Mouse (Mus musculus) cerebellum, postnatal 36 days (tissue): ENCODE measurements around the gene Tent5a.

Experiments
- DNase-seq, 2 experiments: peaks; one replicate each; pipeline ENCODE4 v3.0.0; 2021 to 2022; ENCODE audit warnings: mixed read lengths in 2 of 2

Gene Tent5a

GRCm38 (mm10) chr9:85327242-85328211 is at the start of gene Tent5a:
Gene Tent5a, minus strand, starts transcription at chr9:85327348.
- DNase-seq = peak; percentile 9 to 12

GRCm38 (mm10) chr9:85376643-85377307 is 49.6 kb upstream of the Tent5a start:
- DNase-seq = no peak

GRCm38 (mm10) chr9:85375152-85375551 is 48.0 kb upstream of the Tent5a start:
- no peak for DNase-seq

- DNase-seq = no peak
These were observed 44.9 kb upstream of the Tent5a start for GRCm38 (mm10) chr9:85372034-85372433.

DNA sequence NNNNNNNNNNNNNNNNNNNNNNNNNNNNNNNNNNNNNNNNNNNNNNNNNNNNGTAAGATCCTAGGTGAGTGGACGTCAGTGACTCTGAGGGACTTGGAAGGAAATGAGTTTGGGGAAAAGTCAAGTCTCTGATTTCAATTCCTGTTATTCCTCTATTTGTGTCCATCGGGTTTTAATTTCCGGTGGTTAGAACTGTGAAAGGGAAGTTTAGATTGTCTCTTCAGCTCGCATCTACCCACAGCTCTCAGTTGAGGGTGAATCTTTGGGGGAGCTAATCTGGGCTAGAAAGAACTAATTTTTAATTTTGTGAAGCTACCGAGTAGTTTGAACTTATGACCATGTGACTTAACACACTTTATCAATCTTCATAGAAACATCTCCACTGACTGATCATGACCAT is 42.4 kb upstream of the Tent5a start:
- DNase-seq = no peak

DNA sequence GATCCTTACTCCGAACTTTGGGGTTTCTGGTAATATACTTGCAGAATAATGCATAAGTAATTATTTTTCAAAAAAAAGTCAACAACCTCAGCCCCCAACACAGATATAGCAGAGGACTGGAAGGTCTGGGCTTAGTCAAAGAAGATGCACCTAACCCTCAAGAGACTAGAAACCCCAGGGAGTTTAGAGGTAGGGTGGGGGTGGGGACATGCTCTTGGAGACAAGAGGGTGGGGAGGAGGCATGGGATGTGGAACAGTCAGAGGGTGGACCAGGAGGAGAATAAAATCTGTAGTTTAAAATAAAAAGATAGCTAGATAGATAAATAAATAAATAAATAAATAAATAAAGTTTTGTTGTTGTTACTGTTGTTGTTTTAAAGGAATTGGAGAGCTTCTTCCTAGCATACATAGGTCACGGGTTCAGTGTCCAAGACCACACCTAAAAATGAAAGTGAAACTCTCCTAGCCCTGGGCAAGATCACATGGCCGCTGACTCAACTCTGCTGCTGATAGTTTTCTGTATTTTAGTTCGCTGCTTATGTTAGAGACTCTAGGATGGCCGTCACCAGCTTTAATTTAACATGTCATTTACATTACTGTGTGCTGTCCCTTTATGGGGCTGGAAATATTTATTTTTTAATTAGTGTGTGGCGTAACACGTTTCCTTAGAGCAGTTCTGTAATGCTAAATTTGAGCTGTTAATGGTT is 30.2 kb upstream of the Tent5a start:
- DNase-seq = no peak

- DNase-seq = no peak
These were observed 28.4 kb upstream of the Tent5a start for GRCm38 (mm10) chr9:85355559-85355958.

GRCm38 (mm10) chr9:85347823-85348523 is 20.8 kb upstream of the Tent5a start:
- no peak for DNase-seq

GRCm38 (mm10) chr9:85342892-85343785 is 16.0 kb upstream of the Tent5a start:
- no peak for DNase-seq

DNA sequence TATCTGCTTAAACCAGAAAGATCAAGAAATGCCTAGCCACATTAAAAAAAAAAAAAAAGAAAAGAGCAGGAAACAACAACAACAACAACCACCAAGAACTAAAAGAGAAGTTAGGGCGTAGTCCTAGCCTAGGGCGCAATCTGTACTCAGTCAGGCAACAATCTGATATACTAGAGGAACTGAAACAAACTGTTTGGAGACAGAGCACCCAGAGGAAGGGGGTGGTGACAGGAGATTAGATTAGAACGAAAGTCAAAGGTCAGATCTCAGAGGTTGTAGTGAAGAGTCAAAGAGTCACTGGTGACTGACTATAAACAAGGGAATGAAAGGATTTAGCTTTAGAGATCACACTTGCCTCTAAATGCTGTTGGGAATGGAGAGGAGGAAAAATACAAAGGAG is 13.2 kb upstream of the Tent5a start:
- DNase-seq = no peak

- no peak for DNase-seq
These were observed 8.9 kb upstream of the Tent5a start for GRCm38 (mm10) chr9:85336046-85336445.

GRCm38 (mm10) chr9:85331521-85331920 is 4.4 kb upstream of the Tent5a start:
- DNase-seq = no peak

DNA sequence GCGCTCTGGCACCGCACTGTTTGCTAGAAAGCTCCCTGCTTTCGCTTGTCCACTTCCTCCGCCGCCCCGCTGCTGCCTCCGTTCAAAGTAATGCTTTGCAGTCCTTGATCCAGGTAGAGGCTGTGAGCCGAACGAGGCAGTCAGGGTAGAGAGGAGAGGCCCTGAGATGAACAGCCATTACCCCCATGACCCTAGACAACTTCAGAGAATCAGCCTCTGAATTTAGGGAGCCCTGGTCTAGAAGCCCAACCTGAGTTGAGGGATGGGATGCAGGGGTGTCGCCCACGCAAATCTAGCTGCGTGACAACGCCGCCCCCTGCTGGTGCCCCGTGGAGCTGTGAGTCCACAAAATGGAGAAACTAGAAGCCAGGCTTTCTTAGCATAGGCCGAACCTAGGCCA is 1.1 kb upstream of the Tent5a start:
- DNase-seq = peak; percentile 68 to 71

- DNase-seq = no peak
These were observed 581 bp downstream of the Tent5a start for GRCm38 (mm10) chr9:85326292-85327241.

DNA sequence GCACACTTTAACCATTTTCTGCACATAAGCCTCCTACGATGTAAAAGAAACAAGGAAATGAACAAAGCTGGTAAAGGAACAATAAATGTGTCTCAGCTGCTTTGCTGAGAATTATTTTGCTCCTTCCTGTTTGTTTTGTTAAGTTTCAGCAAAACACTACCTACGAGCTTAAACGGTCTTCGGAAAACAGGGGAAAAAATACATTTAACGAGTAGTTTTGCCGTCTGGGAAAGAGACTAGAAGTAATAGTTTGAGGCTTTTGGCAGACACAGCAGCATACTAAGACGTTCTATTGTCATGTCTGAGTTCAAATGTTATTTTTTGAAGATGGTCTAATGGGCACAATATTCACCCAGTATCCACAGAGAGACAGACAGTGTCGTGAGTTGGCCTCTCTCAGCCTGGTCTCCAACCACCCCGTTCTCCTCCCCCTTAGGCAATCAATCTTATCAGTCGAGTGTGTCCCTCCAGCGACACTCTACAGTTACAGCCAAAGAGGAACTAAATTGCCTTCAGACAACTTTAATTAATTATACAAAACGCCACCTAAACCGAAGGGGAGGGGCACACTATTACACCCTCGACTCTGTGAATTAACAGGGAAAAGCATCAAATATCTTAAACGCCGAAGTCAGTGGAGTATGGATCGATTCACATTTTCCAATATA is 1.8 kb downstream of the Tent5a start:
- no peak for DNase-seq

DNA sequence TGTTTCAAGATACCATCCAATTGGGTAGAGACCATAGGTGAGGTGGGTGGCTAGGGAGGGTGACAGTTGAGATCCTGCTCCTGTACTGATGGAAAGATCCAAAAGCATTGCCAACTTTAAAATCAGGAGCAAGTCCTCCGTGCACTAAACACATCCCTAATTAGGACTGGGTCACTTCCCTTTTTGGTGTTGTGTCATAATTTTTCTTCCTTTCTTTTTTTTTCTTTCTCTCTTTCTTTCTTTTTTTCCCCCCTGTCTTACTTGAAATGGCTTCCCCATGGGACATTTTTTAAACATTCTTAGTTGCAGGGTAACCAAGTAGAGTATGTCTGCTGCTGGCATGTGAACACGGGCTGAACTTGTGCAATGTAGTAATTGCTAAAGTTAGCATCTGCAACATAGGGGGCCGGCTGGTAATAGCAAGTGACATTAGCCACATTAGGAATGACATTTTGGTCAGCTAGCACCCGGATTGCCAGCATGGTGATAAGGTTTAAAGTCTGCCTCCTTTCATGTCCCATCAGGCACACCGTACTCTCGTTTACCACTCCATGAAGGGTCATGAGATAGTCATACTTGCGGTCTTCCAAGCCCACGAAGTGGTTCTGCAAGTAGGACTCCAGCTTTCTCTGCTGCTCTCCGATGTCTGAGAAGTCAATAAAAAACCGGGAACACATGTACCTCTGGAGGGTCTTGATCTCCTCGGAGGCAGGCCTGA is 2.8 kb downstream of the Tent5a start:
- no peak for DNase-seq

DNA sequence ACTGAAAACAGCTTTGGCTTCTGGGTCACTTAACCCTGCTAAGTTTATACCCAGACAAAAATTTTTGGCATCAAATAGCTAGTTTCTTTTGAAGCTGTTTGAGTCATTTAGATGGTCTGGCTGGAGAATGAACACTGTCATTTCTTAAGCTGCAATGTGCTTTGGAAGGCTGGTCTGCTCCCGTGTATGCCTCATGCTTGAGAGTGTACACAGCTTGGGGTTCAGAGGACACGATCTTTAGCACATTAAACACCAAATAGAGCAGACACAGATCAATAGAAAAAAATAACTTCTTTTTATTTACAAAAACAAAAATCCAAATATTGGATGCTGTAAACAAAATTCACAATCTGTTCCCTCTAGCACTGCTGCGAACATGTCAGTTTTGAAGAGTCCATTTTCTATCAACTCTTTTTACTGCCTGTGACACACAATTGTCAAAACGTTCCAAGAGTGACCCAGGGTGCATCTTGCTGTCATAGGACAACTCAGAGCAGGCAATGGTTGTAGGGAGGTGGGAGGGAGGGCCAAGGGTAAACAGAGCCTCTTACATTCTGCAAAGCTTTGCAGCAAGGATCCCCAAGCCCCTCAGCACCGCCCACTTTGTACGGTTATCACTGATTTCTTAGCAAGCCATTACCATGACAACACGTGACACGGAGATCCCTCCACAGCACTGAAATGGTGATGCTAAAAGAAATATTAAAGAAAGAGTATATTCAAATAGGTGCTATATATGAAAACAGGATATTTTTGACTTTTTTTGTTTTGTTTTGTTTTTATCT is 6.8 kb downstream of the Tent5a start:
- no peak for DNase-seq

DNA sequence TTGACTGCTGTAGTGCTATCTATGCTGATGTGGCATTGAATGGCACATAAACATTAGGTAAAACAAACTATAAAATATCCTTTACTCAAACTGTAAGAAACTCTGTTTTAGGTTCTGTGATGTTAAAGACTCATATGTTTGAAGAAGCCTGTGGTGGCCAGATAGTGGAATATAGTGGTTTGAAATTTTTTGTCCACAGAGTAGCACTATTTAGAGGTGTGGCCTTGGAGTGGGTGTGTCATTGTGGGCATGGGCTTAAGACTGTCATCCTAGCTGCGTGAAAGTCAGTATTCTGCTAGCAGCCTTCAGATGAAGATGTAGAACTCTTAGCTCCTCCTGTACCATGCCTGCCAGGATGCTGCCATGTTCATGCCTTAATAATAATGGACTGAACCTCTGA is 11.0 kb downstream of the Tent5a start:
- DNase-seq = no peak
